Mouse (Mus musculus) E14TG2a.4 (cell line): ENCODE results near the gene Nrp1.

Experiments
- CTCF ChIP-seq: conservative IDR thresholded peaks from 2 replicates; pipeline ENCODE4 v1.5.1; 2014; ENCODE audit warnings: low read length
- POU5F1 ChIP-seq: IDR thresholded peaks from 2 replicates; pipeline ENCODE4 v1.6.1; 2014; ENCODE audit warnings: low read length, borderline replicate concordance

DNA sequence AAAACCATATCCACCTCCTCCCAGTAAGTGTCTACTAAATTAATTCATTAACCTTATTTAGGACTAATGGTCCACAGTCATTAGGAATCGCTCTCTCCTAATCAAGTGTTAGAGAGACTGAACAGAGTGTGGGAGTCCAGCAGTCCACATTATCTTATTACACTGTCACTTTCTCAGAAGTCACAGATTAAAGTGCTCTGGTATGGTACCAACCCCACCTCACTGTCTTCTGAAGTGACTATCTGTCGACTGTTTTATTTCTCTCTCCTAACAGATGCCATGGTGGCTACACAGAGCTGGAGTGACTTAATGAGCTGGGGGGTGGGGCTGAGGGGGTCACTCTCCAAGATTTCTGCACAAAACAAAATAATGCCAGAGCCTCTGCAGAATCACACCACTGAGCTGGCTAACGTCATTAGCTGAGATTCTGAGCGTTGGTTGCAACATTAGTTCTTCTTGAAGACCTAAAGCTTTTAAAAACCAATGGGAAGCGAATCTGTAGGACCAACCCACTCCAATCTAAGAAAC, 3.0 kb downstream of the Nrp1 start:
- TF ChIP-seq POU5F1 = no peak
- TF ChIP-seq CTCF = no peak
